Mouse (Mus musculus): ENCODE data around the gene Vmn1r8. TPM values are rescaled to one million over a fixed set of nuclear protein-coding genes. Genes with fewer than 3 reads are reported as not detected.
"Not testable (repeated sequence)": the region's sequence is repeated elsewhere in the genome, so short reads cannot be mapped to it uniquely, and the experiment has no call there.

Gene Vmn1r8
- polyA plus RNA-seq (2015; fragmentation: Nextera tagmentation; extraction: Ambion mirVana), result not detected in 2 replicates

DNA sequence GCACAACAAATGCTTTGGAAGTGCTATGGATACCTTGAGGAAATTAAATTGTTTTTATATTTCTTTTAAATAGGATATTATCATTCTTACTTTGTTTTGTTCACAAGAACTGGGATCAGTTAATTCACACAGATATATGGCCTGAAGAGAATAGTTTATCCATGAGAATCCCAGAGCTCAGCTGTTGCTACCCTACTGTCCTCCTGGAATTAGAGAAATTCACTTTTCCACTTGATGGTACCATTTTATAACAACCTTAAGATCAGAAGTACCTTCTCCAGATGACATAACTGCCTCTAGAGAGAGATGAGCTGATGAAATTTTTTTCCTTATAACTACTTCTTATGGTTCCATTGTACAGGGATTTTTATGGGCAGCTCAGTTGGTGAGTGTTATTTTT, at the start of gene Vmn1r8:
TSS of gene Vmn1r8 (plus strand) at position 301 of the 400 bp plus-strand sequence.
- H3K4me1 ChIP-seq, result no peaks in the 10 kb centered on the region
- no peak for ATAC-seq
- no peak within 1 kb of the TSS for H3K27ac ChIP-seq
- no peak within 1 kb of the TSS for H3K4me3 ChIP-seq
- no peak within 1 kb of the TSS for H3K9ac ChIP-seq
- no peaks in the 10 kb centered on the region for H3K9me3 ChIP-seq (replicated peaks)
- no peak within 1 kb of the TSS for H3K4me2 ChIP-seq
- no peaks in the 10 kb centered on the region for H3K36me3 ChIP-seq (ENCODE audit: poor library complexity, severe bottlenecking)
- no peaks in the 10 kb centered on the region for H3K27me3 ChIP-seq

DNA sequence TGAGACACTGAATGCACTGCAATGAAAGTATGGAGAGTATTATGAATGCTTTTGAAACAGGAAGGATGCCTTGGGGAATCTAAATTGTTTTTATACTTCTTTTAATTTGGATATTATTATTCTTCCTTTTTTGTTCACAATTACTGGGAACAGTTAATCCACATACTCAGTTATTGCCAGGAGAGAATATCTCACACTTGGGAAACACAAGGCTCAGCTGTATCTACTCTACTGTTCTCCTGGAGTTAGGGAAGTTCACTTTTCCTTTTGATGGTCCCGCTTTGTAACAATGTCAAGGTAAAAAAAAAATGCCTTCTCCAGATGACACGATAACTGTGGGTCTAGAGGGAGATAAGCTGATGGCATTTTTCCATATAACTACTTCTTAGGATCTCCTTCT, 35.1 kb upstream of the Vmn1r8 start, which contains the start of gene Vmn1r6:
TSS of gene Vmn1r6 (plus strand) at position 301 of the 400 bp plus-strand sequence.
- ATAC-seq, result no peak
- WGBS, result 90% methylated on average over 2 of the region's 2 CpGs
- Histone ChIP-seq H3K27me3 (no peaks in the 10 kb centered on the region), H3K4me3 (no peak within 1 kb of the TSS), H3K27ac (no peak within 1 kb of the TSS), H3K9ac (no peak within 1 kb of the TSS), H3K4me1 (no peaks in the 10 kb centered on the region), H3K4me2 (no peak within 1 kb of the TSS), H3K9me3 (replicated peaks) (no peaks in the 10 kb centered on the region), H3K36me3 (ENCODE audit: poor library complexity, severe bottlenecking) (no peaks in the 10 kb centered on the region)

DNA sequence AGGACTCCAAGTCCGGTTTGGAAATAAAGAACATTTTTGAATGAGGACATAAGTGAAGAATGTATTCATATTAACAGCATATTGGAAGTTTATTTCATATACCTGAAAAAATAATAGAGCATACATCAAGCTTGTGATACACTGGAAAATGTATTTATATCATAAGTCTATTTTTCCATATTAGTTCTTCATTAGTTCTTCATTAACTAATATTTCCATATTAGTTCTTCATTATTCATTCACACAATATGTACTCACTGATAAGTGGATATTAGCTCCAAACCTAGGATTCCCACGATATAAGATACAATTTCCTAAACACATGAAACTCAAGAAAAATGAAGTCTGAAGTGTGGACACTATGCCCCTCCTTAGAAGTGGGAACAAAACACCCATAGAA, 6.9 kb upstream of the Vmn1r8 start, which contains the start of gene Vmn1r7:
TSS of gene Vmn1r7 (minus strand) at position 101 of the 400 bp plus-strand sequence.
- not testable (repeated sequence) for H3K4me2 ChIP-seq; H3K27me3 ChIP-seq; H3K4me3 ChIP-seq; H3K27ac ChIP-seq; H3K36me3 ChIP-seq (ENCODE audit: poor library complexity, severe bottlenecking); H3K9ac ChIP-seq; ATAC-seq; H3K4me1 ChIP-seq; H3K9me3 ChIP-seq (replicated peaks)
- 87% methylated on average over 2 of the region's 2 CpGs for WGBS

DNA sequence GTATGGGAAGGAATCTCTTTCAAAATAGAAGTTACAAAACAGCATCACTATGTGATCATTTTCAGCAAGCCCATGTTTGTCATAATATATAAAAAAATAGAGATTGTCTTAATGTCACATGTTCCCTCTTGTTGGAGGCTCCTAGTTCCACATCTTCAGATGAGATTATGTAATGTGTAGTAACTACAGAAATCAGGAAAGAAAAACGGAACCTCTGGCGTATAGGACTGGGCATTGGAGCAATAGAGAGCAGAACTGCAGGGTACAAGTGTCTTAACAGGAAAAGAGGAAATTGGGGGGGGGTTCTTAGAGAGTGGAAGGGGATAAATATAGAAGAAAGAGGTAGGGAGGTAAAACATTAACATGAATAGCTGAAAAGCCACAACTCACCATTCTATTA, 2.6 kb downstream of the Vmn1r8 start:
- WGBS, result 84% methylated on average over 2 of the region's 2 CpGs
- Histone ChIP-seq H3K27ac (no peak overlapping the region), H3K4me1 (no peaks in the 10 kb centered on the region), H3K36me3 (ENCODE audit: poor library complexity, severe bottlenecking) (no peaks in the 10 kb centered on the region), H3K27me3 (no peaks in the 10 kb centered on the region), H3K4me2 (no peak overlapping the region), H3K4me3 (no peak overlapping the region), H3K9me3 (replicated peaks) (no peaks in the 10 kb centered on the region), H3K9ac (no peak overlapping the region)
- no peak for ATAC-seq

DNA sequence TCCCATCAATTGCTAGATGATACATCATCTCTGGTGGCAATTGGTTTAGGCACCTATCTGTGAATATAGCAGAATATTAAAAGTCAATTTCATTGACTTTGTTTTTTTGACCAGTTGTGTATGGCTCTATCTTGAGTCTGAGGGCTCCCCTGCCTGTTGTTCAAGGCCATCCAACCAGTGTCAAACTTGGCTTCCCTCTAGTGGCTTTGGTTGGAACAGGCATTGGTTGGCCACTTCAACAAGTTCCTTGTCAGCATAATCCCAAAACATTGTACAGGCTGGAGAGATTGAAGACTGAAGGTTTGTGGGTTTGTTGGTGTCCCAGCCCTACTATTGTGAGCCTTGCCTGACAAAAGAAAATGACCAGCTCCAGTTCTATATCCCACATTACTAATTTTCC, 31.6 kb downstream of the Vmn1r8 start:
- H3K9me3 ChIP-seq (replicated peaks), result no peaks in the 10 kb centered on the region
- H3K9ac ChIP-seq, result no peak overlapping the region
- H3K27ac ChIP-seq, result no peak overlapping the region
- no peaks in the 10 kb centered on the region for H3K27me3 ChIP-seq
- no peaks in the 10 kb centered on the region for H3K36me3 ChIP-seq (ENCODE audit: poor library complexity, severe bottlenecking)
- H3K4me3 ChIP-seq, result no peak overlapping the region
- no peak for ATAC-seq
- H3K4me2 ChIP-seq, result no peak overlapping the region
- H3K4me1 ChIP-seq, result no peaks in the 10 kb centered on the region

DNA sequence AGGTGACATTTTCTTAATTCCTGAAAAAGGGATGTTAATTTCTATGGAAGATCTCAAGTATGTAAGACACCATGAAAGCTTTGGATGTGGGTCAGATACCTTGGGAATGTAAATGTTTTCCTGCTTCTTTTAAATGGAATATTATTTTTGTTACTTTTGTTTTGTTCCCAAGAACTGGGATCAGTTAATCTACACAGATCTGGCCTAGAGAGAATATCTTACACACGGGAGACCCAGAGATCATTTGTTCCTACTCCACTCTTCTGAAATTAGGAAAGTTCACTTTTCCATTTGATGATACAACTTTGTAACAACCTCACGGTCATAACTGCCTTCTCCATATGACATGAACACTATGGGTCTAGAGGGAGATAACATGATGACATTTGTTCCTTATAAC, 34.4 kb downstream of the Vmn1r8 start, which contains the start of gene Vmn1r9:
TSS of gene Vmn1r9 (plus strand) at position 301 of the 400 bp plus-strand sequence.
- Histone ChIP-seq H3K27ac (no peak within 1 kb of the TSS), H3K9ac (no peak within 1 kb of the TSS), H3K27me3 (no peaks in the 10 kb centered on the region), H3K4me1 (no peaks in the 10 kb centered on the region), H3K4me3 (no peak within 1 kb of the TSS), H3K36me3 (ENCODE audit: poor library complexity, severe bottlenecking) (no peaks in the 10 kb centered on the region), H3K9me3 (replicated peaks) (no peaks in the 10 kb centered on the region), H3K4me2 (no peak within 1 kb of the TSS)
- no peak for ATAC-seq
- WGBS, result 90% methylated on average over 2 of the region's 2 CpGs

Other genes with a start within 250 kb of the Vmn1r8 start
- 36.0 and 36.8 TPM in 2 replicates for gene Kbtbd2, start 234.5 kb upstream of the Vmn1r8 start, polyA plus RNA-seq (2015; fragmentation: Nextera tagmentation; extraction: Ambion mirVana)
- 24.4 and 27.7 TPM in 2 replicates for gene Fkbp9, start 200.2 kb upstream of the Vmn1r8 start, polyA plus RNA-seq (2015; fragmentation: Nextera tagmentation; extraction: Ambion mirVana)
- gene Nt5c3, start 108.4 kb upstream of the Vmn1r8 start, polyA plus RNA-seq (2015; fragmentation: Nextera tagmentation; extraction: Ambion mirVana), result 110 TPM in 2 replicates
- gene Vmn1r4, start 108.3 kb upstream of the Vmn1r8 start, polyA plus RNA-seq (2015; fragmentation: Nextera tagmentation; extraction: Ambion mirVana), result 0.59 and 0.65 TPM in 2 replicates
- gene Vmn1r5, start 62.0 kb upstream of the Vmn1r8 start, polyA plus RNA-seq (2015; fragmentation: Nextera tagmentation; extraction: Ambion mirVana), result not detected in 2 replicates
- not detected in 2 replicates for gene Vmn1r6, start 35.0 kb upstream of the Vmn1r8 start, polyA plus RNA-seq (2015; fragmentation: Nextera tagmentation; extraction: Ambion mirVana)
- gene Vmn1r7, start 7.0 kb upstream of the Vmn1r8 start, polyA plus RNA-seq (2015; fragmentation: Nextera tagmentation; extraction: Ambion mirVana), result not detected in 2 replicates
- not detected in 2 replicates for gene Vmn1r9, start 34.5 kb downstream of the Vmn1r8 start, polyA plus RNA-seq (2015; fragmentation: Nextera tagmentation; extraction: Ambion mirVana)
- gene Vmn1r10, start 77.2 kb downstream of the Vmn1r8 start, polyA plus RNA-seq (2015; fragmentation: Nextera tagmentation; extraction: Ambion mirVana), result not detected in 2 replicates
- not detected in 2 replicates for gene Vmn1r11, start 101.2 kb downstream of the Vmn1r8 start, polyA plus RNA-seq (2015; fragmentation: Nextera tagmentation; extraction: Ambion mirVana)
- gene Vmn1r12, start 124.6 kb downstream of the Vmn1r8 start, polyA plus RNA-seq (2015; fragmentation: Nextera tagmentation; extraction: Ambion mirVana), result not detected in 2 replicates
- not detected in 2 replicates for gene Vmn1r13, start 171.0 kb downstream of the Vmn1r8 start, polyA plus RNA-seq (2015; fragmentation: Nextera tagmentation; extraction: Ambion mirVana)
- gene Vmn1r14, start 199.4 kb downstream of the Vmn1r8 start, polyA plus RNA-seq (2015; fragmentation: Nextera tagmentation; extraction: Ambion mirVana), result not detected in 2 replicates
- gene Vmn1r15, start 225.7 kb downstream of the Vmn1r8 start, polyA plus RNA-seq (2015; fragmentation: Nextera tagmentation; extraction: Ambion mirVana), result not detected in 2 replicates

Data from forebrain, embryonic 13.5 days (tissue).